Mouse (Mus musculus) kidney, postnatal 36 days (tissue): ENCODE data around the gene Hyal3.
A peak's percentile ranks its signal among the peaks of the same experiment; 100 is the strongest.

ENCODE experiments used
- DNase-seq, 2 experiments: peaks; one replicate each; pipeline ENCODE4 v3.0.0; 2021 to 2022; ENCODE audit warnings: mixed read lengths in 2 of 2

Hyal3 gene

DNA sequence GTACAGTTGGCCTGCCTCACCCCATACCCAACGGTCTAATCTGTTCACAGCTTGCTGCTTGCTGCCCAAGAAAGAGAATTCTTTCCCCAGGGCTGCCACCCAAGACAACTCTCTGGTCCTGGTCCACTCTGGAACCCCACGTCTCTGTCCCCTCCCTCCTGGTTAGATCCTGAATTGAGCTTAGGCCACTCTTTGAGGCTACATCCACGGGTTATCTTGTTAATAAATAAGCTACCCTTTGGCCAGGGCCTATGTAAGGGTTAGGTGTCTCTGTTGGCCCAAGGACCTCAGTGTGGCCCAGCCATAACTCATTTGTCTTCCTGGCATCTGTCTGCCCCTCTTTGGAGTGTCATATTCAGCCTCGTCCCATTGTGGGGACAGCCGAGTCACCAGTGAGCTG is 17.8 kb downstream of the Hyal3 start:
- peak in 1 of 2 experiments; percentile 79 for DNase-seq

- DNase-seq, result peak in 1 of 2 experiments; percentile 60
Measured at GRCm38 (mm10) chr9:107599433-107599832, 18.8 kb downstream of the Hyal3 start.

GRCm38 (mm10) chr9:107599842-107600241 is 19.2 kb downstream of the Hyal3 start:
- peak in 1 of 2 experiments; percentile 69 for DNase-seq

GRCm38 (mm10) chr9:107600745-107601144 is 20.1 kb downstream of the Hyal3 start:
- DNase-seq, result peak in 1 of 2 experiments; percentile 80

- DNase-seq, result no peak
Measured at GRCm38 (mm10) chr9:107601275-107601674, 20.7 kb downstream of the Hyal3 start.

DNA sequence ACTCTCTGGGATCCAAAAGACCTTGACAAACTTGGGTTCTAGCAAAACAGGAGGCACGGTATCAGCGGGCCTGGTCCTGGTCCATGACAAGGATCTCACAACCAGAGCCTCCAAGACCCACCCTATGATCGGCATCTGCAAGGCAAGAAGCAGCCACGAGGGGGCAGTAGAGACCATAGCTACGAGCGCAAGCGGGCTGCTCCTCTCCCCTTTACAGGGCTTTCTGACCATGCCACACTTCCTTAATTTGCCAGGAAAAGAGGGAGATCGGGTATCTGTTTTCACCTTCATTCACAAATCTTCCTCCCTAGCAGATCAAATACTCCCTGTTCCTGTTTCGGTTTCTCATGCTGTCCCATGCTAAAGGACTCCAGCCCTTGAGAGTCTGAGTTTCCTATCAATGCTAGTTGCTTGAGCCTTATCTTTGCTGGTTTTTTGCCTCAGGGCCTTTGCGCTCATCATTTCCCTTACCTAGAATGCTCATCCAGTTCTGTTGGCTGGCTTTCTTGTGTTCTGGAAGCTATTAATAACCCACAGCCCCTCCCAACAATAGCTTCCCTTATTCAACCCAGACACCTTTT is 21.5 kb downstream of the Hyal3 start:
- peak; percentile 91 to 97 for DNase-seq

DNA sequence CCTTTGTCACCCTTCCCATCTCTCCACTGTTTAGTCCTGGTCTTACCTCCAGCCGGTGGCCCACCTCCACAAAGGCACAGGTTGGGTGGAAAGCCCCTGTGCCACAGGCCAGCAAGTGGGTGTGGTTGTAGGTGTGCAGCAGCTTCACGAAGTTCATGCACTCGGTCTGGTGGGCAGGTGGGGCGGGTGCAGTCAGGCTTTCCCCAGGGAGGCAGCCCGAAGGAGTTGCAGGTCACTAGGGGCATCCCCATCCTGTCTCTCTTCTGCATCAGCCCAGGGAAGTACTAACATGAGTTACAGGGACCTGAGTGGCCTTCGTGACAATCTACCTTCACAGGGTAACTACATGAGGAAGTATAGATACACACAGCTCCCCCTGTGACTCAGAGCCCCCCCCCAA is 22.6 kb downstream of the Hyal3 start:
- no peak for DNase-seq

- peak; percentile 72 to 76 for DNase-seq
Measured at GRCm38 (mm10) chr9:107605041-107605661, 24.5 kb downstream of the Hyal3 start.

DNA sequence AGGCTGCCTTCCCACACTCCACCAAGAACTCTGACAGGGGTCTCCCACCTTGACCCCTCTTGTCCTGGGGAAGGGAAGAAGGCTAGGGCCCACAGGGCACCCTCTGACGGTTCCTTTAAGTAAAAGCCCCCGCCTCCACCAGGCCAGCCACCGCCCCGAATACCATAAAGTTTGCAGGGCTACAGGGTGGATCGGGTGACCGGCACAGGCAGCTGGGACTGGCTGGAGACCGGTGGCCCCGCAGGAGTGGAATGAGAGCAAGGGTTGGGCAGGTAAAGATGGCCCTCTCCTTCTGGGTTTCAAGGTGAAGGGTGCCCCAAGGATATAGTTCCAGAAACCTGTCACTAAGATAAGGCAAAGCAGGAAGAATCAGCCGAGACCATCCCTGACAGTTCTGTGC is 26.0 kb downstream of the Hyal3 start:
- peak; percentile 70 to 76 for DNase-seq

GRCm38 (mm10) chr9:107607036-107607435 is 26.4 kb downstream of the Hyal3 start:
- DNase-seq, result no peak

GRCm38 (mm10) chr9:107607653-107608245 is 27.1 kb downstream of the Hyal3 start:
- DNase-seq, result peak; percentile 52 to 57

- peak; percentile 64 to 71 for DNase-seq
Measured at GRCm38 (mm10) chr9:107608741-107609432, 28.3 kb downstream of the Hyal3 start, which contains the start of gene Sema3b. Gene Sema3b, minus strand, starts transcription at chr9:107609229.

GRCm38 (mm10) chr9:107609433-107609830 is 28.8 kb downstream of the Hyal3 start:
- no peak for DNase-seq

- DNase-seq, result no peak
Measured at GRCm38 (mm10) chr9:107611456-107612190, 31.0 kb downstream of the Hyal3 start.

DNA sequence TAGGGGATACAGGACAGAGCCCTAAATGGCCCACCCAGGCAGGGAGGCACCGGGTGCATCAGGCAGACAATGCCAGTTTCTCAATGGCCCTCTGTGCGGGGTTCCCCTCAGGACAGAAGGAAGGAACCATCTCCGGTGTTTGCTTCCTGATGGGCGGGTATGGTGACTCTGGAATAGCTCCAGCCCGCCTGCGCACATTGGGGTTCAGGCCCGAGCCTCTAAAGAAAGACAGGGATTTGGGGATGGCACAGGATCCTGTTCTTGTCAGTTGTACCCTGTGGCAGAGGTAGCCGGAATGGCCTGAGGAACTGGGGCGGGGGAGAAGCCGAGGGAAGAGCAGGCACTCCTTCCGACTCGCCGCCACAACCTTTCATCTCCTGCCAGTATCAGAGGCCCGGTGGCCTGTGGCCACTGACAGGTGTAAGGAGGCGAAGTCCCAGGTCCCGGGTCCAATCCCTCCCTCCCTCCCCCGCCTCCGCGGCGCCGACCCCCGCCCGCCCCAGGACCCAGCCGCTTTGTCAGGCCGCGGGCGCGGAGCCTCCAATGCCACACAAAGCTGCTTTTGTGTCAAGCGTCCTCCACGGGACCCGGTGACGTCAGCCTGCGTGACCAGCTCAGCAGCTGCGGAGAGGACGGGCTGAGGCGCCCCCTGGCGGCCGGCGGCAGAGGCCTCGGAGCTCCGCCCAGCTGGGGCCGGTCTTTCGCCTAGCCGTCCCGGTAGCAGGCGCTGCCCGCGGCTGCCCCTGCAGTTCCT is 31.8 kb downstream of the Hyal3 start:
- peak; percentile 98 to 100 for DNase-seq

DNA sequence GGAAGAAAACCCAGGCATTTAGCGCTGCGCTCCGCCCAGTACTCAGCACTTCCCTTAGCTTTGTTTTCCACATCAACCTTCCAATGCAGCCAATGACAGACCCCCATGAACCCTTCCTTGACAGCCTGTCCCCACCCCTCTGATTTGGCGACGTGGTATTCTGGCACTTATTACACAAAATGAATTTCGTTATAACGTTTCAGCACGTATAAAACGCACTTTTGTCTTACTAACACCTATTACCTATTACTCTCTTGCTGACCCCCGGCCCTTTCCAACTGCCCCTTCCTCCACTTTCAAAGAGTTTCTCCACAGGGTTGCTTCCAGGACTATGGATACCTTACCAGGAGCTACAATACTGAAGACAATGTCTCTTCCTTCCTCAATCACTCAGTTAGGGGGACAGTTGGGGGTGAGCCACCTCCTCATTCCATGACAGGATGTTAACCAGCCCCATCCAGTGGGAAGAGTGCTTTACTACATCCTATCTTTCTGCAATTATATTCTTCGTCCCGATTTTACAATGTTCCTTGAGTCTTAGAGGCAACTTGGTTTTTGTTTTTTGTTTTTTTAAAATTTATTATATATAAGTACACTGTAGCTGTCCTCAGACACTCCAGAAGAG is 32.4 kb downstream of the Hyal3 start:
- no peak for DNase-seq

GRCm38 (mm10) chr9:107615035-107615434 is 34.4 kb downstream of the Hyal3 start:
- no peak for DNase-seq

- DNase-seq, result no peak
Measured at GRCm38 (mm10) chr9:107617461-107617860, 36.8 kb downstream of the Hyal3 start.

DNA sequence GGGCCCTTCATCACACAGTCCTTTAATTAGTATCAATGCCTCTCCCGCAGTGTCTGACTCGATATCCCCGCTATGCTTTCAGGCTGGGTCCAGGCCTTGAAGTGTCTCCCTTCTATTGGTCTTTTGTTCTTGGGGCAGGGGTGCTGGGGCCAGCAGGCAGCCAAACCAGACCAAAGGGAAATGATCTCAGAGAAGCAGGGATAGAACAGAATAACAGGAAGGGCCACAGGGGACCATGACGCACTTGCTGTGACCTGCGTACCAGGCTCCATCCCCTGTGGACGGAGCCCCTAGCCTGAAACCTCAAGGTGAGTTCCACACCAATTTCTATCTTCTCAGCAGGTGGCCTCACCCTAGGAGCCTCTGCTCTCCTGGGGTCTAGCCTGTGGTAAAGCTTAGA is 37.5 kb downstream of the Hyal3 start:
- DNase-seq, result no peak

DNA sequence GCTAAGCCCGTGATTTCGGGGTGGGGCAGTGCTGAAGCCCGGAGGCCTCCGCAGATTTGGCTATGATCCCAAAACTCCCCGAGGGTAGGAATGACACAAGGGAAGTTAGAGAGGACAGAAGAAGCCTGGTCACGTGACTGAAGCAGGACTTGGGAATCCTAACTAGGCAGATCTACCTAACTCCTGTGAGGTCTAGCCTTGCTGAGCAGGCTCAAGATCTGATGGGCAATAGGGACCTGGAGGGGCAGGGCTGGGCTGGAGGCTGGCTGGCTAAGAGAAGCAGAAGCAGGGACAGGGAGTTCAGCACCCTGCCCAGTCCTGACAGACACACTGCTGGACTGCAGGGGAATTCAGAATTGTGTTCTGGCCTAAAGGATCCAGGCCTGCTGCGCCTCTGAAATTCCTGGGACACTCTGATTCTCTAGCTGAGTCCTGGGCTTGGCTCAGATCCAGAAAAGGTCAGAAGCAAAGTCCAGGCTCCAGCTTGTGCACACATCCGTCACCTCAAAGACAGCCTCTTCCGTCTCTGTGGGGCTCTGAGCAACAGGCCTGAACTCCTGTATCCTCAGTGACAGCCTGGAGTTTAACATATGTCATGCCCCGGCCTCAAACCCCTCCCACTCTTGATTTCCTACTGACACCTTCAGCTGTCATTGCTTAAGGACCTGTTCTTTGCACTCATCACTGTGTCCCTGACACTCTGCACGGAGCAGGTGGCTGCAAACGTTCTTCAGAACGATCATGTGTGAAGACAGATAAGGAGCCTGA is 38.3 kb downstream of the Hyal3 start:
- DNase-seq, result peak; percentile 89 to 94

DNA sequence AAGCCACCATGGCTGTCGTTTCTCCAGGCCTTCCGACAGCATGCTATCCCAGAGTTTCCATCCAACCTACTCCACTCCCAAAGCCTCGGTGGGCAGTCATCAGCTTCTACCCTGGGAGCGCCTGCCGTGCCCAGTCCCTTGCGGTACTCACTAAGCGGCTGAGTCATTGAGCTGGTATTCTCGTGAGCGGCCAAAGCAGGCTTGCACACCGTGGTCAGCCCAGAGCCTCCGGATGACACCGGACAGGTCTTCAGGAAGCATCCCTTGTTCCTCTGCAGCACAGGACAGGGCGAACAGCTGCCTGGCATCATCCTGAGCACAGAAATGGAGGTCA is 38.9 kb downstream of the Hyal3 start:
- DNase-seq, result no peak
